In genomic region chr17:21535096-21536001, GRCm38 (mm10) we compare ENCODE assay signal across 8 mouse cellular contexts. TPM values are rescaled to one million over a fixed set of nuclear protein-coding genes. Genes with fewer than 3 reads are reported as not detected.
DNase-seq lines count a peak whose midpoint lies in the region; ATAC-seq lines count a peak whose summit lies in the region.

Gene Zfp52 (plus strand): TSS chr17:21535539.

- H3K9ac ChIP-seq in intestine, embryonic 14.5 days (ENCODE audit: low read length): peak within 1 kb of the TSS; percentile 51

- peak; percentile 67 for DNase-seq in urinary bladder, postnatal 14 days (ENCODE audit: low spot score)
- DNase-seq in urinary bladder, adult 2 months (ENCODE audit: low spot score): no peak
- DNase-seq in embryo, embryonic 10 days (ENCODE audit: low spot score): peak; percentile 44
- peak; percentile 69 for DNase-seq in gastrocnemius, postnatal 25 days
- DNase-seq in intestine, embryonic 14.5 days (ENCODE audit: low spot score): peak; percentile 72
- peak; percentile 61 to 78 for DNase-seq in left cerebral cortex, postnatal 25 days (ENCODE audit: low spot score in 2 of 2)
- peak; percentile 31 to 68 for DNase-seq in right cerebral cortex, postnatal 36 days (ENCODE audit: low spot score in 2 of 2)

- ATAC-seq in intestine, embryonic 14.5 days (replicated peaks; ENCODE audit: low FRiP score, low TSS enrichment, low read depth): peak; percentile 78
- peak; percentile 63 for ATAC-seq in megakaryocyte progenitor cell, adult 5-6 weeks (replicated peaks; ENCODE audit: poor library complexity)

- intact Hi-C loops in left cerebral cortex, postnatal 25 days (cut with DNase I): loop anchor here (2.0 to 10.0 kb wide), 2 partner anchors 31 to 591 kb away; partner anchors contain the start of genes Ppp2r1a and Zfp948

- peak within 1 kb of the TSS; percentile 59 for H3K4me3 ChIP-seq in intestine, embryonic 14.5 days (ENCODE audit: low read depth, low read length)

- H3K9me3 ChIP-seq in intestine, embryonic 14.5 days (ENCODE audit: control insufficient read depth, low read length): no peaks in the 10 kb centered on the region

- WGBS in intestine, embryonic 14.5 days: 4% methylated on average over 21 of the region's 21 CpGs

- H3K4me2 ChIP-seq in intestine, embryonic 14.5 days (ENCODE audit: low read length): peak within 1 kb of the TSS; percentile 81

- no peaks in the 10 kb centered on the region for H3K27me3 ChIP-seq in intestine, embryonic 14.5 days (replicated peaks; ENCODE audit: control insufficient read depth, insufficient read depth, low read length)

- peak within 1 kb of the TSS; percentile 57; the same call in 1 of the 2 replicates for H3K27ac ChIP-seq in intestine, embryonic 14.5 days (ENCODE audit: low read depth)

- H3K36me3 ChIP-seq in intestine, embryonic 14.5 days (ENCODE audit: control insufficient read depth, insufficient read depth, low read length): no peaks in the 10 kb centered on the region

- peaks cover 12% of the 10 kb centered on the region for H3K4me1 ChIP-seq in intestine, embryonic 14.5 days (replicated peaks; ENCODE audit: control insufficient read depth, insufficient read depth, low read length)

RNA-seq across cellular contexts. Expression of gene Zfp52, which starts in this region (rescaled TPM):
- 4.7 and 5.6 TPM in 2 replicates for polyA plus RNA-seq in urinary bladder, adult 2 months (2012; rRNA removed)
- total RNA-seq in gastrocnemius, postnatal 25 days (2021): 1 to 10 TPM; 3.0 to 6.3 TPM
- 2.9 and 3.2 TPM in 2 replicates for polyA plus RNA-seq in intestine, embryonic 14.5 days (2014; fragmentation: Nextera tagmentation; extraction: Ambion mirVana)
- 1 to 10 TPM; 6.0 to 6.3 TPM for total RNA-seq in left cerebral cortex, postnatal 25 days (2021)
- 32.2 and 33.6 TPM in 2 replicates for total RNA-seq in megakaryocyte progenitor cell, adult 5-6 weeks (2015)
- 25.4 and 42.3 TPM in 2 replicates for total RNA-seq in megakaryocyte progenitor cell, adult 5-6 weeks (2017)
